Mouse (Mus musculus) ES-Bruce4 (cell line): ENCODE results near the gene Zkscan6.

Experiments
- CTCF ChIP-seq: IDR thresholded peaks from one replicate; pipeline ENCODE4 v1.8.1; 2011; ENCODE audit warnings: low read depth, low read length
- EP300 ChIP-seq: IDR thresholded peaks from 2 replicates; pipeline ENCODE4 v1.6.1; 2011; ENCODE audit warnings: low read depth, low read length; ENCODE audit not compliant: insufficient read depth
- POLR2A ChIP-seq: IDR thresholded peaks from one replicate; pipeline ENCODE4 v1.8.1; 2011; ENCODE audit warnings: low read length; ENCODE audit not compliant: insufficient read depth

GRCm38 (mm10) chr11:65779578-65779977 is 27.4 kb upstream of the Zkscan6 start:
- TF ChIP-seq CTCF (no peak), EP300 (no peak), POLR2A (no peak)
